Comparison of ENCODE assay signal across 8 mouse cellular contexts in genomic region chr1:91962256-91962655, GRCm38 (mm10).
DNase-seq lines count a peak whose midpoint lies in the region; ATAC-seq and TF ChIP-seq lines count a peak whose summit lies in the region.

No protein-coding gene starts in this region.

- peak; percentile 72 for DNase-seq in kidney, adult 18-20 months
- DNase-seq in WW6 (ENCODE audit: low read depth, low spot score): peak; percentile 33
- DNase-seq in cerebellum, postnatal 4 days (ENCODE audit: low spot score in 2 of 2): peak; percentile 41 to 59
- DNase-seq in layer of hippocampus, postnatal 10 days (ENCODE audit: low spot score in 2 of 2): peak; percentile 43 to 67
- DNase-seq in midbrain, embryonic 11.5 days (ENCODE audit: low spot score, missing footprints): peak; percentile 89
- DNase-seq in stomach, postnatal 0 days (ENCODE audit: low spot score): peak; percentile 64

- no peak for TF ChIP-seq EP300 in stomach, postnatal 0 days (optimal IDR thresholded peaks at IDR 0.05)

- no peaks in the 10 kb centered on the region for H3K4me1 ChIP-seq in kidney, embryonic 14.5 days (ENCODE audit: control insufficient read depth, insufficient read depth, low read length)
- H3K4me1 ChIP-seq in heart, embryonic 15.5 days (replicated peaks): no peaks in the 10 kb centered on the region
- no peaks in the 10 kb centered on the region for H3K4me1 ChIP-seq in midbrain, embryonic 11.5 days (ENCODE audit: control insufficient read depth, insufficient read depth, low read length)
- no peaks in the 10 kb centered on the region for H3K4me1 ChIP-seq in stomach, postnatal 0 days (replicated peaks; ENCODE audit: control insufficient read depth, insufficient read depth)

- ATAC-seq in kidney, embryonic 14.5 days (ENCODE audit: low FRiP score, low TSS enrichment): no peak
- ATAC-seq in heart, embryonic 15.5 days (replicated peaks; ENCODE audit: insufficient number of reproducible peaks, insufficient read depth, low FRiP score, low read depth): 0 out of 2 replicates have a peak, but pooled peaks have one; percentile 47
- peak; percentile 83 for ATAC-seq in midbrain, embryonic 11.5 days (ENCODE audit: low FRiP score)
- ATAC-seq in stomach, postnatal 0 days (ENCODE audit: low FRiP score, low TSS enrichment): peak; percentile 72; the same call in 1 of the 2 replicates

- H3K36me3 ChIP-seq in kidney, embryonic 14.5 days (ENCODE audit: control insufficient read depth, insufficient read depth, low read length): peaks cover 53% of the 10 kb centered on the region; the same call in 1 of the 2 replicates
- peaks cover 39% of the 10 kb centered on the region for H3K36me3 ChIP-seq in heart, embryonic 15.5 days
- peaks cover 18% of the 10 kb centered on the region; the same call in 1 of the 2 replicates for H3K36me3 ChIP-seq in midbrain, embryonic 11.5 days (ENCODE audit: control insufficient read depth, insufficient read depth, low read length)
- H3K36me3 ChIP-seq in stomach, postnatal 0 days (ENCODE audit: control insufficient read depth, insufficient read depth, low read length): peaks cover 13% of the 10 kb centered on the region; the same call in 1 of the 2 replicates

- no peaks in the 10 kb centered on the region for H3K27me3 ChIP-seq in kidney, embryonic 14.5 days (ENCODE audit: control insufficient read depth, insufficient read depth, low read length)
- no peaks in the 10 kb centered on the region for H3K27me3 ChIP-seq in heart, embryonic 15.5 days
- no peaks in the 10 kb centered on the region for H3K27me3 ChIP-seq in midbrain, embryonic 11.5 days (ENCODE audit: control insufficient read depth, insufficient read depth, low read length)
- no peaks in the 10 kb centered on the region for H3K27me3 ChIP-seq in stomach, postnatal 0 days (ENCODE audit: control insufficient read depth, insufficient read depth, low read length)

- no peak overlapping the region for H3K9ac ChIP-seq in kidney, embryonic 14.5 days (ENCODE audit: low read depth, low read length)
- H3K9ac ChIP-seq in heart, embryonic 15.5 days: no peak overlapping the region
- H3K9ac ChIP-seq in midbrain, embryonic 11.5 days (ENCODE audit: low read length): no peak overlapping the region
- no peak overlapping the region for H3K9ac ChIP-seq in stomach, postnatal 0 days (ENCODE audit: low read length)

- H3K9me3 ChIP-seq in kidney, embryonic 14.5 days (ENCODE audit: control insufficient read depth, low read length): no peaks in the 10 kb centered on the region
- no peaks in the 10 kb centered on the region for H3K9me3 ChIP-seq in heart, embryonic 15.5 days (replicated peaks)
- H3K9me3 ChIP-seq in midbrain, embryonic 11.5 days (ENCODE audit: control insufficient read depth, low read length): no peaks in the 10 kb centered on the region
- H3K9me3 ChIP-seq in stomach, postnatal 0 days (ENCODE audit: control insufficient read depth, low read length): no peaks in the 10 kb centered on the region

- H3K4me2 ChIP-seq in kidney, embryonic 14.5 days (replicated peaks; ENCODE audit: low read depth, low read length): no peak overlapping the region
- H3K4me2 ChIP-seq in heart, embryonic 15.5 days: no peak overlapping the region
- no peak overlapping the region for H3K4me2 ChIP-seq in midbrain, embryonic 11.5 days
- H3K4me2 ChIP-seq in stomach, postnatal 0 days (replicated peaks; ENCODE audit: low read depth): no peak overlapping the region

- H3K27ac ChIP-seq in kidney, embryonic 14.5 days (ENCODE audit: low read depth, low read length): no peak overlapping the region
- no peak overlapping the region for H3K27ac ChIP-seq in heart, embryonic 15.5 days
- H3K27ac ChIP-seq in midbrain, embryonic 11.5 days (ENCODE audit: low read depth, low read length): no peak overlapping the region
- no peak overlapping the region for H3K27ac ChIP-seq in stomach, postnatal 0 days (replicated peaks)

- WGBS in kidney, embryonic 14.5 days: 74% methylated on average over 1 of the region's 1 CpGs
- WGBS in heart, embryonic 15.5 days: 56% methylated on average over 1 of the region's 1 CpGs
- WGBS in midbrain, embryonic 11.5 days: 66% methylated on average over 1 of the region's 1 CpGs
- WGBS in stomach, postnatal 0 days: 79% methylated on average over 1 of the region's 1 CpGs

- no peak overlapping the region for H3K4me3 ChIP-seq in kidney, embryonic 14.5 days (ENCODE audit: low read length)
- H3K4me3 ChIP-seq in heart, embryonic 15.5 days: no peak overlapping the region
- H3K4me3 ChIP-seq in midbrain, embryonic 11.5 days (ENCODE audit: low read depth, low read length): no peak overlapping the region
- H3K4me3 ChIP-seq in stomach, postnatal 0 days (ENCODE audit: low read depth, low read length): no peak overlapping the region

- TF ChIP-seq CTCF in stomach, postnatal 0 days (IDR thresholded peaks at IDR 0.05; ENCODE audit: low read depth): peak; percentile 90

Comparison
In these comparisons a context has a peak if more than half of its experiments do, and no peak if none do; other contexts are left out.
1. DNase-seq: peak in every context shown above with its lines; median percentile 89 in midbrain, embryonic 11.5 days; 72 in kidney, adult 18-20 months; 64 in stomach, postnatal 0 days; 55 in layer of hippocampus, postnatal 10 days; 50 in cerebellum, postnatal 4 days; 33 in WW6.